In genomic region chr17:29747466-29747865, GRCm38 (mm10) we compare ENCODE assay signal across 23 mouse cellular contexts. TPM values are rescaled to one million over a fixed set of nuclear protein-coding genes. Genes with fewer than 3 reads are reported as not detected.
A peak's percentile ranks its signal among the peaks of the same experiment; 100 is the strongest.
DNase-seq lines count a peak whose midpoint lies in the region; ATAC-seq and TF ChIP-seq lines count a peak whose summit lies in the region.
"Had no signal": no experiment of that assay in that cellular context is flagged by ENCODE, and none has a peak within 500 bp of the region (broad histone marks: within the 10 kb centered on the region; RNA-seq: fewer than 3 reads in every experiment).

No protein-coding gene starts in this region.

- no peak overlapping the region for H3K4me2 ChIP-seq in hindbrain, embryonic 12.5 days (replicated peaks)
- no peak overlapping the region for H3K4me2 ChIP-seq in hindbrain, postnatal 0 days (ENCODE audit: low read depth, low read length)
- H3K4me2 ChIP-seq in lung, embryonic 14.5 days: no peak overlapping the region
- H3K4me2 ChIP-seq: embryonic facial prominence, embryonic 15.5 days; heart, embryonic 15.5 days; liver, embryonic 15.5 days had no signal

- 52% methylated on average over 6 of the region's 6 CpGs for WGBS in hindbrain, embryonic 12.5 days
- 69% methylated on average over 6 of the region's 6 CpGs for WGBS in hindbrain, postnatal 0 days
- 61% methylated on average over 6 of the region's 6 CpGs for WGBS in lung, embryonic 14.5 days

- no peak overlapping the region for H3K9ac ChIP-seq in hindbrain, embryonic 12.5 days
- no peak overlapping the region for H3K9ac ChIP-seq in hindbrain, postnatal 0 days (replicated peaks; ENCODE audit: low read length)
- no peak overlapping the region for H3K9ac ChIP-seq in lung, embryonic 14.5 days
- H3K9ac ChIP-seq: embryonic facial prominence, embryonic 15.5 days; heart, embryonic 15.5 days; liver, embryonic 15.5 days had no signal

- H3K4me3 ChIP-seq in hindbrain, embryonic 12.5 days: no peak overlapping the region
- H3K4me3 ChIP-seq in hindbrain, postnatal 0 days (ENCODE audit: low read length): no peak overlapping the region
- no peak overlapping the region for H3K4me3 ChIP-seq in lung, embryonic 14.5 days (ENCODE audit: low read depth, low read length)
- peak overlapping the region; percentile 57 for H3K4me3 ChIP-seq in E14TG2a.4 (replicated peaks; ENCODE audit: low read length)
- H3K4me3 ChIP-seq: embryonic facial prominence, embryonic 15.5 days; gastrocnemius, adult 2 months; heart, embryonic 15.5 days; liver, embryonic 15.5 days had no signal

- H3K27ac ChIP-seq in hindbrain, embryonic 12.5 days: 0 out of 2 replicates have a peak overlapping the region, but pooled peaks have one; percentile 4
- no peak overlapping the region for H3K27ac ChIP-seq in hindbrain, postnatal 0 days
- no peak overlapping the region for H3K27ac ChIP-seq in lung, embryonic 14.5 days (ENCODE audit: low read depth)
- H3K27ac ChIP-seq: embryonic facial prominence, embryonic 15.5 days; gastrocnemius, adult 2 months; heart, embryonic 15.5 days; liver, embryonic 15.5 days; macrophage; stomach, postnatal 0 days had no signal

- no peak for TF ChIP-seq CTCF in hindbrain, postnatal 0 days (IDR thresholded peaks at IDR 0.05; ENCODE audit: low read depth)
- no peak for TF ChIP-seq CTCF in lung, embryonic 14.5 days (IDR thresholded peaks at IDR 0.05; ENCODE audit: low read depth)
- no peak for TF ChIP-seq CTCF in E14TG2a.4 (conservative IDR thresholded peaks at IDR 0.05; ENCODE audit: low read length)

- no peaks in the 10 kb centered on the region for H3K36me3 ChIP-seq in hindbrain, embryonic 12.5 days
- H3K36me3 ChIP-seq in hindbrain, postnatal 0 days (ENCODE audit: insufficient read depth, low read length): no peaks in the 10 kb centered on the region
- H3K36me3 ChIP-seq in lung, embryonic 14.5 days (ENCODE audit: insufficient read depth): no peaks in the 10 kb centered on the region
- H3K36me3 ChIP-seq in E14TG2a.4 (ENCODE audit: insufficient read depth, low read length): no peaks in the 10 kb centered on the region
- H3K36me3 ChIP-seq: embryonic facial prominence, embryonic 15.5 days; heart, embryonic 15.5 days; liver, embryonic 15.5 days had no signal

- DNase-seq in hindbrain, postnatal 0 days (ENCODE audit: low spot score): no peak
- DNase-seq in lung, embryonic 14.5 days: peak; percentile 24
- no peak for DNase-seq in lung, postnatal 4 days
- DNase-seq in ZHBTc4 (ENCODE audit: low read depth, low spot score): peak; percentile 52
- DNase-seq in natural killer cell, adult 2 months (ENCODE audit: low spot score in 2 of 2): no peak
- DNase-seq: adrenal gland, postnatal 10 days; cerebellum, adult 18-20 months; cerebellum, postnatal 25 days; gastrocnemius, adult 2 months; heart, postnatal 36 days; kidney, adult 18-20 months; left cerebral cortex, postnatal 4 days; liver; right cerebral cortex, postnatal 14 days had no signal

- no peak for ATAC-seq in hindbrain, embryonic 12.5 days (ENCODE audit: low FRiP score)
- no peak for ATAC-seq in hindbrain, postnatal 0 days
- ATAC-seq in lung, embryonic 14.5 days (ENCODE audit: insufficient read depth): no peak
- ATAC-seq: forebrain, embryonic 14.5 days; inflammation-experienced regulatory T-cells, adult 6 months had no signal

- H3K9me3 ChIP-seq in hindbrain, embryonic 12.5 days (replicated peaks): no peaks in the 10 kb centered on the region
- H3K9me3 ChIP-seq in hindbrain, postnatal 0 days (ENCODE audit: low read length): no peaks in the 10 kb centered on the region
- no peaks in the 10 kb centered on the region for H3K9me3 ChIP-seq in lung, embryonic 14.5 days (ENCODE audit: low read depth, low read length)
- H3K9me3 ChIP-seq in E14TG2a.4 (ENCODE audit: low read length): no peaks in the 10 kb centered on the region
- H3K9me3 ChIP-seq: embryonic facial prominence, embryonic 15.5 days; heart, embryonic 15.5 days; liver, embryonic 15.5 days had no signal

- H3K27me3 ChIP-seq in hindbrain, embryonic 12.5 days: 0 out of 2 replicates have a peak, but pooled peaks cover 6% of the 10 kb centered on the region
- H3K27me3 ChIP-seq in hindbrain, postnatal 0 days (ENCODE audit: insufficient read depth, low read length): no peaks in the 10 kb centered on the region
- peaks cover 4% of the 10 kb centered on the region; the same call in 1 of the 2 replicates for H3K27me3 ChIP-seq in lung, embryonic 14.5 days (ENCODE audit: insufficient read depth, low read length)
- H3K27me3 ChIP-seq in E14TG2a.4 (ENCODE audit: insufficient read depth, low read length): peaks cover 41% of the 10 kb centered on the region
- H3K27me3 ChIP-seq: heart, embryonic 15.5 days had no signal

- peaks cover 43% of the 10 kb centered on the region for H3K4me1 ChIP-seq in hindbrain, embryonic 12.5 days
- no peaks in the 10 kb centered on the region for H3K4me1 ChIP-seq in hindbrain, postnatal 0 days (ENCODE audit: insufficient read depth, low read length)
- H3K4me1 ChIP-seq in lung, embryonic 14.5 days (ENCODE audit: insufficient read depth): peaks cover 5% of the 10 kb centered on the region; the same call in 1 of the 2 replicates
- H3K4me1 ChIP-seq in E14TG2a.4 (replicated peaks; ENCODE audit: low read depth, low read length): peaks cover 61% of the 10 kb centered on the region
- H3K4me1 ChIP-seq: embryonic facial prominence, embryonic 15.5 days; liver, embryonic 15.5 days had no signal

RNA-seq across cellular contexts. Expression of gene Ccdc167, which starts 30.6 kb away (rescaled TPM):
- 14.0 and 15.3 TPM in 2 replicates for polyA plus RNA-seq in hindbrain, embryonic 12.5 days (2016; fragmentation: Nextera tagmentation; extraction: Ambion mirVana)
- 9.7 and 14.4 TPM in 2 replicates for total RNA-seq in hindbrain, postnatal 0 days (2014; rRNA removed)
- 9.8 and 11.3 TPM in 2 replicates for polyA plus RNA-seq in hindbrain, postnatal 0 days (2015; fragmentation: Nextera tagmentation; extraction: Ambion mirVana)
- 18.2 and 18.4 TPM in 2 replicates for polyA plus RNA-seq in lung, embryonic 14.5 days (2014; fragmentation: Nextera tagmentation; extraction: Ambion mirVana)

Comparison
In these comparisons a context has a peak if more than half of its experiments do, and no peak if none do; other contexts are left out.
1. DNase-seq: peak in lung, embryonic 14.5 days (single experiment) and ZHBTc4 (single experiment); none in hindbrain, postnatal 0 days (single experiment), lung, postnatal 4 days (0 of 2) and natural killer cell, adult 2 months (0 of 2).